Mouse (Mus musculus) heart, embryonic 15.5 days (tissue): ENCODE results near the gene Sucla2. TPM values are rescaled to one million over a fixed set of nuclear protein-coding genes. Genes with fewer than 3 reads are reported as not detected.
"Not testable (repeated sequence)": the region's sequence is repeated elsewhere in the genome, so short reads cannot be mapped to it uniquely, and the experiment has no call there.

Experiments used
- ATAC-seq: fragments of 200-750 bp; cut with Nextera tagmentation; replicated peaks from 2 replicates; pipeline ENCODE4 v1.8.0; 2017; ENCODE audit warnings: low read depth, moderate TSS enrichment; ENCODE audit not compliant: insufficient number of reproducible peaks, insufficient read depth, low FRiP score
- H3K27ac ChIP-seq: fragments of 300-500 bp; sonication (generic); 2 replicates; pipeline ENCODE4 v1.5.1; 2015; ENCODE audit warnings: mild to moderate bottlenecking, inconsistent platforms
- H3K27me3 ChIP-seq: fragments of 300-500 bp; sonication (generic); 2 replicates; pipeline ENCODE4 v1.6.1; 2015; ENCODE audit warnings: inconsistent platforms
- H3K36me3 ChIP-seq: fragments of 300-500 bp; sonication (generic); 2 replicates; pipeline ENCODE4 v1.6.1; 2015; ENCODE audit warnings: mild to moderate bottlenecking, inconsistent platforms
- H3K4me1 ChIP-seq: fragments of 300-500 bp; sonication (generic); replicated peaks from 2 replicates; pipeline ENCODE4 v1.6.1; 2015; ENCODE audit warnings: inconsistent platforms
- H3K4me2 ChIP-seq: fragments of 300-500 bp; sonication (generic); 2 replicates; pipeline ENCODE4 v1.6.1; 2015; ENCODE audit warnings: inconsistent platforms, mild to moderate bottlenecking, moderate library complexity
- H3K4me3 ChIP-seq: fragments of 300-500 bp; sonication (generic); 2 replicates; pipeline ENCODE4 v1.5.1; 2015; ENCODE audit warnings: mild to moderate bottlenecking, inconsistent platforms
- H3K9ac ChIP-seq: fragments of 300-500 bp; sonication (generic); 2 replicates; pipeline ENCODE4 v1.6.1; 2015; ENCODE audit warnings: mild to moderate bottlenecking, inconsistent platforms
- H3K9me3 ChIP-seq: fragments of 300-500 bp; sonication (generic); replicated peaks from 2 replicates; pipeline ENCODE4 v1.6.1; 2016; ENCODE audit warnings: inconsistent platforms
- WGBS: fragments of 180-500 bp; shearing (Covaris S2); methylation state at CpG from one replicate; pipeline ENCODE4 v1.1.7; 2015; ENCODE audit warnings: mixed read lengths; 5-methylcytosine and 5-hydroxymethylcytosine counted together
- polyA plus RNA-seq: library from polyadenylated mRNA; unstranded; fragments of >200 nt; fragmentation: Nextera tagmentation; extraction: Ambion mirVana; gene quantifications from 2 replicates; pipeline ENCODE4 v1.2.1, GENCODE M21; 2015

The Sucla2 gene
- polyA plus RNA-seq, 1 experiment from 2014 or later: 257 TPM

GRCm38 (mm10) chr14:73553122-73553696, 28.1 kb downstream of the Sucla2 start:
- WGBS: 0% methylated on average over 10 of the region's 10 CpGs
- no peak for ATAC-seq
- H3K36me3 ChIP-seq: no peaks in the 10 kb centered on the region
- H3K4me1 ChIP-seq: peaks cover 14% of the 10 kb centered on the region
- H3K4me2 ChIP-seq: peak overlapping the region; percentile 71
- H3K9ac ChIP-seq: peak overlapping the region; percentile 96
- peak overlapping the region; percentile 89 for H3K4me3 ChIP-seq
- H3K9me3 ChIP-seq: no peaks in the 10 kb centered on the region
- peak overlapping the region; percentile 88 for H3K27ac ChIP-seq
- no peaks in the 10 kb centered on the region for H3K27me3 ChIP-seq

GRCm38 (mm10) chr14:73569831-73570230, 44.7 kb downstream of the Sucla2 start:
- 84% methylated on average over 4 of the region's 4 CpGs for WGBS
- H3K4me3 ChIP-seq, H3K9me3 ChIP-seq, H3K4me2 ChIP-seq, H3K27me3 ChIP-seq, H3K4me1 ChIP-seq, ATAC-seq, H3K9ac ChIP-seq, H3K27ac ChIP-seq: not testable (repeated sequence)
- peaks cover 15% of the 10 kb centered on the region for H3K36me3 ChIP-seq

- Histone ChIP-seq H3K9ac (no peak overlapping the region), H3K4me3 (no peak overlapping the region), H3K36me3 (peaks cover 15% of the 10 kb centered on the region), H3K4me1 (no peaks in the 10 kb centered on the region), H3K27me3 (no peaks in the 10 kb centered on the region), H3K27ac (no peak overlapping the region), H3K9me3 (no peaks in the 10 kb centered on the region), H3K4me2 (no peak overlapping the region)
- ATAC-seq: no peak
- 75% methylated on average over 4 of the region's 4 CpGs for WGBS
These were observed 46.0 kb downstream of the Sucla2 start for GRCm38 (mm10) chr14:73571143-73571542.

- no peaks in the 10 kb centered on the region for H3K9me3 ChIP-seq
- no peak overlapping the region for H3K27ac ChIP-seq
- H3K36me3 ChIP-seq: peaks cover 13% of the 10 kb centered on the region; the same call in 1 of the 2 replicates
- no peak overlapping the region for H3K4me3 ChIP-seq
- ATAC-seq: no peak
- no peak overlapping the region for H3K9ac ChIP-seq
- H3K27me3 ChIP-seq: no peaks in the 10 kb centered on the region
- no peaks in the 10 kb centered on the region for H3K4me1 ChIP-seq
- no peak overlapping the region for H3K4me2 ChIP-seq
- WGBS: 69% methylated on average over 5 of the region's 5 CpGs
These were observed 48.9 kb downstream of the Sucla2 start for GRCm38 (mm10) chr14:73574053-73574452.

- no peaks in the 10 kb centered on the region for H3K27me3 ChIP-seq
- H3K9ac ChIP-seq: no peak overlapping the region
- no peak overlapping the region for H3K27ac ChIP-seq
- H3K4me1 ChIP-seq: no peaks in the 10 kb centered on the region
- H3K4me3 ChIP-seq: no peak overlapping the region
- no peak for ATAC-seq
- no peaks in the 10 kb centered on the region for H3K9me3 ChIP-seq
- H3K4me2 ChIP-seq: no peak overlapping the region
- H3K36me3 ChIP-seq: peaks cover 16% of the 10 kb centered on the region; the same call in 1 of the 2 replicates
These were observed 51.2 kb downstream of the Sucla2 start for GRCm38 (mm10) chr14:73576336-73576735.

GRCm38 (mm10) chr14:73588080-73588479, 63.0 kb downstream of the Sucla2 start:
- H3K4me1 ChIP-seq: no peaks in the 10 kb centered on the region
- 79% methylated on average over 1 of the region's 1 CpGs for WGBS
- H3K36me3 ChIP-seq: peaks cover 36% of the 10 kb centered on the region
- H3K4me3 ChIP-seq: no peak overlapping the region
- no peak overlapping the region for H3K4me2 ChIP-seq
- no peaks in the 10 kb centered on the region for H3K27me3 ChIP-seq
- H3K27ac ChIP-seq: no peak overlapping the region
- ATAC-seq: no peak
- H3K9ac ChIP-seq: no peak overlapping the region
- no peaks in the 10 kb centered on the region for H3K9me3 ChIP-seq

GRCm38 (mm10) chr14:73592166-73592565, 67.0 kb downstream of the Sucla2 start:
- Histone ChIP-seq H3K4me2 (no peak overlapping the region), H3K36me3 (peaks cover 41% of the 10 kb centered on the region), H3K9me3 (no peaks in the 10 kb centered on the region), H3K4me3 (no peak overlapping the region), H3K27me3 (no peaks in the 10 kb centered on the region), H3K27ac (no peak overlapping the region), H3K9ac (no peak overlapping the region), H3K4me1 (no peaks in the 10 kb centered on the region)
- 85% methylated on average over 1 of the region's 1 CpGs for WGBS
- ATAC-seq: no peak

GRCm38 (mm10) chr14:73599720-73600119, 74.6 kb downstream of the Sucla2 start:
- 40% methylated on average over 8 of the region's 8 CpGs for WGBS
- H3K36me3 ChIP-seq: peaks cover 37% of the 10 kb centered on the region

GRCm38 (mm10) chr14:73607732-73608131, 82.6 kb downstream of the Sucla2 start:
- Histone ChIP-seq H3K4me1 (peaks cover 7% of the 10 kb centered on the region; the same call in 1 of the 2 replicates), H3K4me2 (no peak overlapping the region), H3K9me3 (no peaks in the 10 kb centered on the region), H3K27me3 (no peaks in the 10 kb centered on the region), H3K9ac (no peak overlapping the region), H3K27ac (no peak overlapping the region), H3K4me3 (no peak overlapping the region), H3K36me3 (peaks cover 13% of the 10 kb centered on the region)
- ATAC-seq: no peak
- WGBS: 53% methylated on average over 4 of the region's 4 CpGs

More at GRCm38 (mm10) chr14:73599720-73600119, 74.6 kb downstream of the Sucla2 start:
- no peak overlapping the region for H3K4me2 ChIP-seq
- no peaks in the 10 kb centered on the region for H3K27me3 ChIP-seq
- H3K9ac ChIP-seq: no peak overlapping the region
- peak; percentile 47; the same call in 1 of the 2 replicates for ATAC-seq
- no peaks in the 10 kb centered on the region; the same call in 1 of the 2 replicates for H3K9me3 ChIP-seq
- no peak overlapping the region for H3K27ac ChIP-seq
- no peak overlapping the region for H3K4me3 ChIP-seq
- H3K4me1 ChIP-seq: 0 out of 2 replicates have a peak, but pooled peaks cover 8% of the 10 kb centered on the region

GRCm38 (mm10) chr14:73608668-73609481, 83.8 kb downstream of the Sucla2 start:
- Histone ChIP-seq H3K36me3 (peaks cover 5% of the 10 kb centered on the region), H3K9me3 (no peaks in the 10 kb centered on the region), H3K27me3 (no peaks in the 10 kb centered on the region), H3K27ac (no peak overlapping the region), H3K4me2 (peak overlapping the region; percentile 12; the same call in 1 of the 2 replicates), H3K4me3 (no peak overlapping the region), H3K9ac (no peak overlapping the region), H3K4me1 (peaks cover 7% of the 10 kb centered on the region; the same call in 1 of the 2 replicates)
- WGBS: 24% methylated on average over 11 of the region's 11 CpGs
- no peak for ATAC-seq

- H3K27ac ChIP-seq, H3K4me3 ChIP-seq, H3K27me3 ChIP-seq, H3K9me3 ChIP-seq, H3K4me2 ChIP-seq, ATAC-seq, H3K9ac ChIP-seq, H3K36me3 ChIP-seq, H3K4me1 ChIP-seq: not testable (repeated sequence)
- WGBS: 67% methylated on average over 1 of the region's 1 CpGs
These were observed 89.8 kb downstream of the Sucla2 start for GRCm38 (mm10) chr14:73614961-73615360.
